Mouse (Mus musculus) activated CD4-positive, CD25-positive, alpha-beta regulatory T cell, adult 4 months (primary cell): ENCODE results near the gene Ppp1r32. TPM values are rescaled to one million over a fixed set of nuclear protein-coding genes. Genes with fewer than 3 reads are reported as not detected.

Source experiments
- ATAC-seq: one replicate; pipeline ENCODE4 v1.8.0; 2017
- polyA plus RNA-seq, 2 experiments: library from polyadenylated mRNA; unstranded; fragments of 100-300 nt; shearing (Covaris generic); gene quantifications; one replicate each; pipeline ENCODE4 v1.2.1; 2017

Gene Ppp1r32
- polyA plus RNA-seq, 2 experiments from 2014 or later = 0.41 TPM; not detected in 1

DNA sequence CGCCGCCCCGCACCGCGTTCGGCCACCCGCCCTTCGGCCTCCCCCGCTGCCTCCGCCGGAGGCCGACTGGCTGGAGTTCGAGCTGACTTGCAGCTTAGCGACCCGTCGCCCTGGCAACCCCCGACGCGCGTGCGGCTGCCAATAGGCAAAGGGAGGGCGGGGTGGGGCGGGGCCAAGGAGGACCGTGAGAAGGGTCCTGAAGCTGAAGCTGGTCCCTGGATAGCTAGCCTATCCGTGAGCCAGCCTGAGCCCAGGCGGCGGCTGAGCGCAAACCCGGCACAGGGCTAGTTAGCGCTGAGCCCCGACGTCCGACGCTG is 25.3 kb downstream of the Ppp1r32 start:
- no peak for ATAC-seq

DNA sequence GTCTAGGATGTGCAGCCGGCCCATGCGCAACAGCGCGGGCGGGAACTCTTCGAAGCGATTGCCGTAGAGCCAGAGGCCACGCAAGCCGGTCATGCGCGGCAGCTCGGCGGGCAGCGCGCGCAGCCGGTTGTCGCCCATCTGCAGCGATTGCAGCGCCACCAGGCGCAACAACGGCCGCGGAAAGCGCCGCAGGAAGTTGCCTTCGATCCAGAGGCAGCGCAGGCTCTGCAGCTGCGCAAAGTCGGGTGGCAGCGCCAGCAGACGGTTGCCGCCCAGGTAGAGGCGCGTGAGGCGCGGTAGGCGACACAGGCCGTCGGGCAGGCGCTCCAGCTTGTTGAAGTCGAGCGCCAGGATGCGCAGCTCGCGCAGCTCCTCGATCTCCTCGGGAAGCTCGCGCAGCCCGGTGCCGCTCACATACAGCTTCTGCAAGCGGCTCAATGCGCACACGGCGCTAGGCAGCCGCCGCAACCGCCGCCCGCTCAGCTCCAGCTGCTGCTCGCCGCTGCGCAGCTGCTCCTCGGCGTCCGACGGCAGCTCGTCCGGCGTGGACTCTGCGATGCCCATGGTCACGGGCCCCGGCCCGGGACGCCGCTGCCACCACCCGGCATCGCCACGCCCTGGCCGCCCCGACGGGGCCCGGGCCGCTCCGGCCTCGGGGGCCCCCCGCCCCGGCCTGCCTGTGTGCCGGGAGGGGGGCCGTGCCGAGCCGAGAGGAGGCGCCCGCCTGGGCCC is 25.8 kb downstream of the Ppp1r32 start, which contains the start of gene Lrrc10b:
Lrrc10b (minus strand) TSS at position 722 of the 732 bp plus-strand sequence.
- no peak for ATAC-seq

DNA sequence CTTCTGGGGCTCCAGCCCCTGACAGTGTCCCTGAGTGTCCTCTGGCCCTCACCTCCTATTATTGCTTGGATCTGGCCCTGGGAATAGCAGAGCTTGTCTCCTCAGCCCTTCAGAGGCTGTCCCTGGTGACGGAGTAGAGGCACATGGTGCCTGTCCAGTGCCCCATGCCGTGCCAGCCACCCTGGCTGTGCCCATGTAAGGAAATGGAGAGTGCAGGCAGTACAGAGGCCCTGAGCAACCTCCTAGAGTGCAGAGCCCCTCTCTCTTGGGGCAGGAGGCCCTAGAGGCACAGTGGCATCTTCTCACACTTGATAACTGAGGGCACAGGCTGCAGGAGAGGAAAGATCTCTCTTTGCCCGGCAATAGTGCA is 27.3 kb downstream of the Ppp1r32 start:
- no peak for ATAC-seq

DNA sequence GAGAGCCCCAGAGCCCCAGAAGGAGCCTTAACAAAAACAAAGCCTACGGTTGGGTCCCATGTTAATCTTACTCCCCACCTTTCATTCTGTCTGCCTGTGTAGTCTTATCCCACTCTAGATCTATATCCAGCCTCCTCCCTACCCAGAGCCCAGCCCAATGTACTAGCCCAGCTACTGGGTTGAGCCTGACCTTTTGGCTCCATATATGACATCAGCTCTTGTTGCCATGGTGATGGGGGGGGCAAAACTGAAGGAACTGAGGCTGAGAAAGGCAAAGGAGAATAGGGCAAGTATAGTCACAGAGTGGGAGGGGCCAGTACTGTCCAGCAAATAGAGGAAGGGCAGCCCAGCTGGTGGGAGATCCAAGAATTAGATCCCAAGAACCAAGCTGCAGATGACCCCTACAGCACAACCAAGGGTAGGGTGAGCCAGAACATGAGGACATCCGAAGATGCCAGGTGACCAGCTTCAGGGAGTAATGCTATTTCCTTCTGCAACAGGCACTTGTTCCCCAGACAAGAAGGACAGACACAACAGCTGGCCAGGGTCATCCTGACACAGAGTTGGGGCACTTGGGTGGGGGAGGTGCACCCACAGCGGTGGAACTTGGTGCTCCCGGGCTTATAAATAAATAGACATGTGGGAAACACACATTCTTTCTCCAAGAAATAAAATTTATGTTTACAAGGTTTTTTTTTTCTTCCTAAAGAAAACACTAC is 27.9 kb downstream of the Ppp1r32 start:
- no peak for ATAC-seq

DNA sequence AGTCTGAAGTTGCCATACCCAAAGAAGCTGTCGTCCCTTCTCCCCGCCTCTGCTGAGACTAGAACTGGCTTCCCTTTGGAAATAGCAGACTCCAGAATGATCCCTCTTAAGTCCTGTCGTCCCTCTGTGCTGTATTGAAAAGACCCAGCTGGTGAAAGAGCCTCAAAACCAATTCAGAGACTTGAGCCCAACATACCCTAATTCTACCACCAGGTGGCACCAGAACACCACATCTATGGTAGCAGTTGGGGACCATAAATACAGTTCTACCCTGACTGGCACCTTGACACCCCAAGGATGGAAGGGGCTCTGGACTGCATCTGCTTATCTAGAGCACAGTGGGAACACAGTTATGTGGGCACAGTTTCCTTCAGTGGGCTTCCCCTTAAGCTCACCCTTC is 33.0 kb downstream of the Ppp1r32 start:
- no peak for ATAC-seq

DNA sequence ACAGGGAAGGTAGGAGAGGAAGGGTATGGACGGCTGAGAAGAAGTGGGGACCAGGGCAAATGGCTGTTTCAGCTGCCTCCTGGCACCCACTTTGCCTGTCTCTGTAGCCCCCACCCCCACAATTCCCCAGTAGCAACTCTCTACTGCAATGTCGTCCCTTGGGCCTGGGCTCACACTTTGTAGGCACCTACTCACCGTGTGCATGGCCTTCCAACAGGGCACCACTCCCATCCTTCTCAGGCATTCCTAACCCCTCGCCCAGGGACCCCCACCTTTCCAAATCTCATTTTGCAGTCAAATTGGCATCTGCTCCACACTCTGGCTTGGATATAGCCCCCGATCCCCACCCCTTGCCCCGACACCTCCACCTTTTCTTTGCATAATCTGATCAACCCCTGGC is 33.5 kb downstream of the Ppp1r32 start:
- ATAC-seq = no peak

DNA sequence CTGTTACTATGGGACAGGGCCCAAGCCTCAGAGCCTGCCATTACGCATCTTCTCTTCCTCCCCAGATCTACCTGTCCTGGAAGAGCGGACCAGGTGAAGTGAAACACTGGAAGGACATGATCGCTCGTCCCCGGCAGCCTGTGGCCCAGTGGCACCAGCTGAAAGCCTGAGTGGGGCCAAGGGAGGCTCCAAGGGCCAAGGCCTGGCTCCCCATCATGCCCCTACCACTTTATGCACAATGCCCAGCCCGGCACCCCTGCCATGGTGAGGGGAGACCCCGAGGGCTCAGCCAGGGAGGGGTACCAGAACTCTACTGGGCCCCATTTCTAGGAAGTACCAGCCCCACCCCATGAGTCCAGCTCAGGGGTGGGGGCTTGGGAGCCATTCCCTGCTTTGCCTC is 34.5 kb downstream of the Ppp1r32 start:
- no peak for ATAC-seq

DNA sequence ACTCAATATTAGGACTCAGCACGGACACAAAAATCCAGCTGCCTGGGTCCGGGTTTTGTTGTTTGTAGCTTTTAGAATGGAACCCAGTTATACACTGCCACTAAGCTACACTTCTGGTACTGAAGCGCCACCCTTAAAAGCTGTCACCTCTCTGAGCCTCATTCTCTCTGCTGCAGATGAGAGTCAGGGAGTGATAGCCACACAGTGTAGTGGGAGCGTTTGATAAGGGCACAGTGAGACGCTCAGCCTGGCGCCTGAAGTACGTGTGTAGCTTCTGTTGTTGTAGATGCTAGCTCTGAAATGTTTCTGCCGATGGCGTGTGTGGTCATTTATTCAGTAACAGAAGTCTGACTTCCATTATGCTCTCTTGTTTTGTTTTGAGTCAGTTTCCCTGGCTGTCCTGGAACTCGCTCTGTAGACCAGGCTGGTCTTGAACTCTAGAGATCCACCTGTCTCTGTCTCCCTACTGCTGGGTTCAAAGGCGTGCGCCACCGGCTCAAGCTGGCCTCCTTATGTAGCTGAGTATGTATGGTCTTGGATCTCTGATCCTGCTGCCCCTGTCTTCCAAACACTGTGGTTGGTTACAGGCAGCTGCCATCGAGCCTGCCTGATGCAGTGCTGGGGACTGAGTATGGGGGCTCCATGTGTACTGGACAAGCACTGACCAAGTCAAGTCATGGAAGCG is 37.9 kb downstream of the Ppp1r32 start:
- no peak for ATAC-seq

DNA sequence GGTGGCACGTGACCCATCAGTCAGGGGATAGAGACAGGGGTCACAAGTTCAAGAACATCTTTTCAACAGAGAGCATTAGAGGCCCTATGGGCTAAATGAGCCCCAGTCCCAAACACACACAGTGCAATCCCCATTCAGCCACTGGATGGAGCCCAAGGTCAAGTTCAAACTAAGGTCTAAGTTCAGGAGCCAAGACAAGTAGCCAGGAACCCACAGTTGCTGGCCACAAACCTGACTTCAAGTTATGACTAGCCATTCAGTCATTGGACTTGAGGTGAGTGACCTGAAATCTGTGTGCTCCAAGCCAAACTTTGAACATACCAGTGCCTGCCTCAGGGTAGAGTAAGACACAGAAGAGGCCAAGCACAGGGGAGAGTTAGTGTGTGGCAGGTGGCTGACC is 45.2 kb downstream of the Ppp1r32 start:
- no peak for ATAC-seq

DNA sequence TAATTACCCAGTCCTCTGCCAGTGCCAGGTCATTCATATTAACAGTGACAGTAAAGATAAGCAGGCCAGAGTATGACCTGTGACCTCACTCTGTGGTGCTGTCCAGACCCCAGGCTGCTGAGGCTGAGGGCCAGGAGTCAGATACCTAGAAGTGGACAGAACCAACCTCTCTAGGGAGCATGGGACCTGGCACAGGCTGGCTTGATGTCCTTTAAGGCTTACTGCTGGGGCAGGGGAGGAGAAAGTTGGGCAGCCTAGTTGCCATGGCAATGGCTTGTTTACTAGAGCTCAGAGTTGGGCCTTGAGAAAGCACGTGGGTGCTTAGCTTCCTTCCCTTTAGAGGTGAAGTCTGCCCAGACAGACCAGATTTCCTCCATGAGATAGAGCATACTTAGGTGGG is 46.0 kb downstream of the Ppp1r32 start:
- ATAC-seq = no peak

DNA sequence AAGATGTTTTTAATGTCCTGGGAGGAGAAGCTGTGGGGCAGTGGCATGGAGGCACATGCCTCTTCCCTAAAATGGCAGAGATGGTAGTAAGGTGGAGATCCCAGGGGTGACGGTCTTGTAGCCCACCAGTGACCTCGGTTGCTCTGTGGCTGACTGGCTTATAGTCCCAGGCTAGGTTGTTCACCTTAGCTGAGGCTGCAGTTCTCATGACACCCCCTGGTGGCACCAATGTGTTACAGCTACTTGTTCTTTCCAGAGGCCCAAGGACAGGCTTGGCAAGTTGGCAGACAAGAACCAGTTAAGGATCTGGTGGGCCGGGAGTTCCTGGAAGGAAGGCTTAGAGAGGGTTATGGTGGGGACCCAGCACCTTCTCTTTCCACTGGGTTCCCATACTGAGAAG is 46.8 kb downstream of the Ppp1r32 start:
- ATAC-seq = no peak

DNA sequence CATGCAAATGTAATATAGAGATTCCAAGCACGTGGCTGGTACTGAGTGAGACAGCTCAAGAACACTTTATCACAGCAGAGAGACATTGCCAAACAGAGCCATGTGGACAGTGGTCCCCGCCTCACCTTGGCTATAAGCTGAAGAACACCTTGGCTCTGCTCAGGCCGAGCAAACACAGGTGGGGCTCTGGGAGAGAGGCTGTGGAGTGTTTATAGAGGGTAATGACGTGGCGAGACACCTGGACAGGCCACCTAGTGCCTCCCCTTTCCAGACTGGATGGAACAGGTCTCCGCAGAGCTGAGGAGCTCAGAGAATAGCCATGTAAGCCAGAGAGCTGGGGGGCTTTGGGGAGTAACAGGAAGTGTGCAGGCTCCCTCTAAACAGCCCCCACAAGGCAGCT is 47.8 kb downstream of the Ppp1r32 start:
- no peak for ATAC-seq

DNA sequence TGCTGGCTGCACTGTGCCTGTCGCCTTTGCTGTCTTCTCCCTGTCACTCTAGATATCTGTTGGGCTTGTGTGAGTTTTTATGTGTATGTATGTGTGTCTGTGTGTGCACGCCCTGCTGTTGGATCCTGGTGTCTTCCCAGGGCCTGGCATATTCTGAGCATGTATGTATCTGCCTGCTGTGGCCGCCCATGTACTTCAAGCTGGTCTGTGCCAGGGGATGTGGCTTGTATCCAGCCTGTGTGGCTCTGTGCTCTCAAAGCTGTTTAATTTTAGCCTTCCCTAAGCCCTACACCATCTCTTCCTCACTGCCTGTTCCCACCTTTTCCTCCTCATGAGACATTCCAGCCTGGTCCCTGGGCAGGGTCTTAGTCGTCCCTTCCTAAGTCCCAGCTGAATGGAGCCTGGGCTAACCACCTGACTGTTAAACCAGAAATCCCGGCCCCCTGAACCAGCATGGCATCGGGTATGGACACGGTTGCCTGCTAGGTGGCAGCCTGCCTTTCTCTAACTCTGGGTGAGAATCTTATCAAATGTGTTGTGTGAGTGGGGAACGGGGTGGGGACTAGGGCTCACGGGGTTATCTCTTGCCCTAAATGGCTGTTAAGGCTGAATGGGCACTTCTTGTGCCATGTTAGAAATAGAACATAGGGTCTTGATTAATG is 48.7 kb downstream of the Ppp1r32 start:
- no peak for ATAC-seq

DNA sequence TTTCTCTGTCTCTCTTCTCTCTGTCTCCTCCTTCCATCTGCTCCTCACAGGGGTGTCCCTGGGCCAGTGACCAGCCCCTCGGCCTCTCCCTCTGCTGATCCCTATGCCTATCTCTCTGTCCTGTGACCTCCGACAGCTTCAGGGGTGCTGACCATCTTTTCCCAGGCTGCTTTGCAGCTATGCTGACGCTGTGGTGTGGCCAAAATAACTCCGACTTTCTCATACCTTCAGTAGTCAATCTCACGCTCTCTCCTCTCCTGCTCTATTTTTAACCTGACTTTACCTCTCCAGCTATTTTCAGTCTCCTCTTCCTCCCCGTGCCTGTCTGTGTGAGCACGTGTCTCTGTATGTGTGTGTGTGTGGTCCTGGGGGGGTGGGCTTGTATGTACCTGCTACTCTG is 49.5 kb downstream of the Ppp1r32 start:
- no peak for ATAC-seq

DNA sequence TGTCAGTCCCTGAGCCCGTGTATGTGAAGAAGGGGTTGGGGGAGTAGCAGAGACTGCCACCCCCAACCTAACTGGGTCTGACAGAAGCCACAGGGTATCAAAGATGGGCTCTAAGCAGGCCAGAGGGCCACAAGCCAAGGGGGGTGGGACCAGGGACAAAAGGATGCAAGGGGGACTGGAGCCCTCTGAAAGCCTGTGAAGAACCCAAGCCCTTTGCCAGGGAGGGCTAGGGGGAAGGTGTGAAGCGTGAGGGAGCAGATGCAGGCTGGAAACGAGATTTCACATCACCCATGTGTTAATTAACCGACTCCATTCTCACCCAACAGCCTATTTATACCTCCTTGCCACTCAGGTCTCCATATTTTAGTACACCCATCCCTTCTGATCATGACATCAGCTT is 50.9 kb downstream of the Ppp1r32 start:
- no peak for ATAC-seq

DNA sequence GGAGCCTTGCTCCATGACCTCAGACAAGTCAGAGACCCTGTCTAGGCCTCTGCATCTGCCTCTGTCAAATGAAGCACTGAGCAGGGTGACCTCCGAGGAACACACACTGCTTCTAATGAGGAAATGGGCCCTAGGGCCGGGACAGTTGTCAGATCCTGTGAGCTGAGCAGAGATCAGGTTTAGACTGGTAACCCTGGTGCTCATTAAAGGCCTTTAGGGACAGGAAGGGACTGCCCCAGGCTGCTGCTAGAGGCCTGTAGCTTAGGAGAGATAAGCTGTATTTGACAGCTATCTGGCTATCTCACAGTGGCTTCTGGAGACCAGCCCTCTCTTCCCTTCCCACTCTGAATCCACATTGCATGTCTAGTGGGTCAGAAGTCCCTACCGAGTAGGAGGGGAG is 51.3 kb downstream of the Ppp1r32 start:
- ATAC-seq = no peak

DNA sequence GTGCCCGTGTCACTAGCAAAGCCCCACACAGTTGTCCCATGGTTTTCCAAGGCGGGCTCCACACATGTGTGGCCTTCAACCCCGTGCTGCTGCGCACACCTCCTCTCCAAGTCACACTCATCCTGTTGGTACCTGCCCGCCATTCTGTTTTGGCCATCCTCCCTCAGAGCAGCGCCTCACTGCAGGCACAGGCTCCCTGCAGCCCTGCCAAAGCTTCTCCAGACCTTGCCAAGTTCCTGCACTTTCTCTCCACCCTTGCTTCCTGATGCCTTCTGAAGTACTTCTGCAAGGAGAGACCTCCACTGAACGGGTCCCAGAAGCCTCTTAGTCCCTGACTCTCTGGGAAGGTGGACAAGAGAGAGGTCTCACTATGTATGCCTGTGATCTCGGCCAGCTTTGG is 53.4 kb downstream of the Ppp1r32 start:
- ATAC-seq = no peak

DNA sequence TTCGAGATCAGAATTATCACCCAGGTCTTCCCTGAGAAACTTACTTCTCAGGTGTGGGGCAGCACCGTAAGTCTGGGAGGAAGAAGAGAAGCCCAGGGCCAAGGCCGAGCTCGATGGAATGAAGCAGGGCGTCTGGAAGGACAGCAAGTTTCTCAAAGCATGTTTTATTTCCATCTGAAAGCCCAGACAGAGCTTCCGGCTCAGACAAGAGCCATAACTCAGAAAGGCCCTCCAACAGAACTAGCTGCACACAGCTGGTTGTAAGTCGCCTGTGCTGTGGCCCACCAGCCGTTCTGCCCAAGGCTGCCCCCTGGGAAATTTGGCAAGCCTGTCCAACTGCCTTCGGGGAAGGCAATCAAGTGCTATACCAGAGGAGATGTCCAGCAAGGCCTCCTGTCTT is 55.3 kb downstream of the Ppp1r32 start:
- ATAC-seq = no peak

DNA sequence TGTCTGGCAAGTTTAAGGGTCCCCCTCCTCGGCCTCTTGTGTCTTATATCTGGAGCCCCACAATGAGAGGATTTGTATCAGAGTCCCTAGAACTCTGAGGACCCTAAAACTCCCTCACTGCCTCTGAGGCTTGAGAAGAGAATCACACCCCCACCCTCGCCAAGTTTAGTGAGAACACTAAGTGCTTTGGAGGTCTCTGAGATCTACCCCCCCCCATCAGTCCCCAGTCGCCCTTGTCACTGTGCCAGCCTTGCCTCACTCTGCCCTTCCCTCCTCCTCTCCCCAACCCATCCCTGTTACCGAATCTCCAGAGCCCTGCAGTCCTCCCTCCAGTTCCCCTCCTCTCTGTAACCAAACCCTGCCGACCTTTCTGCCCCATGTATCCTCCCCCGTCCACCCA is 55.9 kb downstream of the Ppp1r32 start:
- ATAC-seq = no peak

DNA sequence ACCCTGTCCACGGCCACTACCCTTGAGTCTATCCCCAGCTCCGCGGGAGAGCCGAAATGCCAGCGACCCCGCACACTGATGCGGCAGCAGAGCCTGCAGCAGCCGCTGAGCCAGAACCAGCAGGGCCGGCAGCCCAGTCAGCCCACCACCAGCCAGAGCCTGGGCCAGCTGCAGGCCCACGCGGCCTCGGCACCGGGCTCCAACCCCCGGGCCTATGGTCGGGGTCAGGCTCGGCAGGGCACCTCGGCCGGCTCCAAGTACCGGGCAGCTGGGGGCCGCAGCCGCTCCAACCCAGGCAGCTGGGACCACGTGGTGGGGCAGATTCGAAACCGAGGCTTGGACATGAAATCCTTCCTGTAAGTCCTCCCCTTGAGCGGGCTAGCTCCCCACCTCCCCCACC is 56.4 kb downstream of the Ppp1r32 start:
- no peak for ATAC-seq

DNA sequence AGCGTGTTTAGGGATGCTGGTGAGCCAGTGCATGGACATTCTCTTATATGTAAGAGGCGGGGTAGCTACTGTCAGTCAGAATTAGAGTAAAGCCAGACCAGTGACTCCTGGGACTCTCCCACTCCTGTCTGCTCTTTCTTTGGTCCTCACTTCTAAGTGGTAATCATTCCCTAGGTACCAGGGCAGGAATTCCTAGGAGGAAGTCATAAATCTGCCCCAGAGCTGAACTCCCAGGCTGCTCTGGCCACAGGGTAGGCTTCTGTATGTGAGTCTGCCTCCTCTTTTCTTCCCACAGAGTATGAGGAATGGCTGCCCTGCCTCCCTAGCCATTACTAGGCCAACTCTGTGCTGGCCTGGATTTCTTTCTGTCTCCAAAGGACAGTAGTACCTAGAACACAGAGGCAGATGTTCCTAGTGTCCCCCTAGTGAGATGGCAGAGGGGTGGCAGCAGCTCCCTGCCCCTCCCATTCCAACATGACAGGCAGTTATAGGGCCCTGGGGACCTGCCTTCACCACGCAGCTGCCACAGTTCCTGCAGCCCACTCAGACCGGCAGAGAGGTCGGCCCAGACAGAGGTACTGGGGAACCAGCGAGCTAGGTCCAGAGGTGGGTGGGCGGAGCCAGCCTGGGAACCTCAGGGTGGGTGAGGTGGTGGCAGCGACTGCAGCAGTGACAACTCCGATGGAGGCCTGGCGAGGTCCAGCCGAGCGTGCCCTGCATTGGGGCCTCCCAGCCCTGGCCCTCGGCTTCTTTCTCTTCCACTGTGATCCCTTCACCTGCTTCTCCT is 57.1 kb downstream of the Ppp1r32 start:
- ATAC-seq = no peak

DNA sequence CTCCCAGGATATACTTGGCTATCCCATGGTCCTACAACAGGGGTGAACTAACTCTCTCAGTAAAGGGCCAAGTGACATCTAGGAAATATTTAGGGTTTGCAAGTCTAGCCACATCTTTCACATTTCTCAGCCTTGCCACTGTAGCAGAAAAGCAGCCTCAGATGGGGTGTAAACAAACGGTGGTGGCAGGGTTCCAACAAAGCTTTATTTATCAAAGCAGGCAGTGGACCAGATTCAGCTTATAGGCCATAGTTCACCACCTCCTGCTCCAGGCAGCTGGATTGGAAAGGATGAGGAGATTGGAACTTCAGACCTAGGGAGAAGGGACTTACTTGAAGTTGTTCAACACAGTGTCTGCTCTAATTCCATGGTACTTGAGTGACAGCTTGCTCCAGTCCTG is 58.0 kb downstream of the Ppp1r32 start:
- no peak for ATAC-seq
